Mouse (Mus musculus): ENCODE measurements at regions not wholly inside any gene's neighbourhood (a gene's known extent, or its start where the extent isn't known, plus 50 kb on each side); places are given as distances from the start of the nearest gene placed in this dataset.

DNA sequence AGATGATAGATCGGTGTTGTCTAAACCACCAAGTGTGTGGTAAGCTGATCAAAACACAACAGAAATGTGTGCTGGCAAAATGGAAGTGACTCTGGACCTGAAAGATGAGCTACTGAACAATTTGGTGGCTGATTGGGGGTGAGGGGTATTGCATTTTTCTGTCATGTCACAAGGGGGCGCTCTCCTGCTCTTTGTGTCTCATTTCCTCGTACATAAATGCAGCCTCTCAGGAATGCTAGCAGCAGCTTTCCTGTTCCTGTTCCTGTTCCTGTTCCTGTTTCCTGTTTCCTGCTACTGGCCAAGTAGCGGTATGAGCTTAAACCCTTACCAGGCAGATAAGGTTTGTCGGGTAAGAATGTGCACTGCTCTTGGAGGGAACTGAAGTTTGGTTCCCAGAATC lies 134.7 kb upstream of the Fstl4 start:
- H3K4me1 ChIP-seq (ENCODE audit: control insufficient read depth in 2 of 2, insufficient read depth in 2 of 2, low read length in 2 of 2) = peaks cover 0 to 5% of the 10 kb centered on the region in 2 experiments; a peak in 1 of 4 replicates
- ATAC-seq (ENCODE audit: insufficient number of reproducible peaks, insufficient read depth, low FRiP score, low read depth) = no peak
- H3K4me3 ChIP-seq (ENCODE audit: control insufficient read depth in 1 of 2, insufficient read depth in 1 of 2, low read depth in 1 of 2, low read length in 2 of 2) = no peak overlapping the region
- H3K4me2 ChIP-seq (ENCODE audit: low read length) = no peak overlapping the region
- no peaks in the 10 kb centered on the region for H3K27me3 ChIP-seq (ENCODE audit: control insufficient read depth, insufficient read depth, low read length)
- H3K9ac ChIP-seq (ENCODE audit: low read length) = no peak overlapping the region
- no peak overlapping the region for H3K27ac ChIP-seq (replicated peaks in 1 of 2; ENCODE audit: control insufficient read depth in 1 of 2, insufficient read depth in 1 of 2, low read depth in 2 of 2, low read length in 2 of 2)
- no peaks in the 10 kb centered on the region for H3K9me3 ChIP-seq (ENCODE audit: control insufficient read depth, low read length)
- 45% methylated on average over 5 of the region's 5 CpGs for WGBS
- no peaks in the 10 kb centered on the region for H3K36me3 ChIP-seq (ENCODE audit: control insufficient read depth, insufficient read depth, low read length)

DNA sequence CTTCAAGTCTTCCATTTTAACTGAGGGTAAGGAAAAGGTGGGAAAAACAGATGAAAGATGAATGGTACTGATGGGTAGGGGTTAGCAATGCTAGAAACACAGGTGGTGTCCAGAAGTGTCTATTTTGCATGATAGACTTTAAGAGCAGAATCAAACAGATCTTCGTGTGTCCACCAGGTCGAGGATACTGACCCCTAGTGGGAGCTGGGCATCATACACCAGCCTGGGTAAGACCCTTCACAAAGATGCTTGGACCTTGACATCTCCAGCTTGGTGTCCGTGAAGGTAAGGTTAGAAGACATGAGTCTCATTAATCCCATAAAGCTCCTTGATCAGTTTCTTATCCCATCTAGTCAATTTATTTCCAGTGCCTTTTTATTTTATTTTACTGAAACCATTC lies 132.9 kb upstream of the Fstl4 start:
- H3K4me1 ChIP-seq (ENCODE audit: control insufficient read depth in 2 of 2, insufficient read depth in 2 of 2, low read length in 2 of 2) = peaks cover 0 to 12% of the 10 kb centered on the region in 2 experiments; a peak in 1 of 4 replicates
- no peaks in the 10 kb centered on the region for H3K27me3 ChIP-seq (ENCODE audit: control insufficient read depth, insufficient read depth, low read length)
- no peak overlapping the region for H3K4me2 ChIP-seq (ENCODE audit: low read length)
- H3K4me3 ChIP-seq (ENCODE audit: control insufficient read depth in 1 of 2, insufficient read depth in 1 of 2, low read depth in 1 of 2, low read length in 2 of 2) = no peak overlapping the region
- H3K27ac ChIP-seq (replicated peaks in 1 of 2; ENCODE audit: control insufficient read depth in 1 of 2, insufficient read depth in 1 of 2, low read depth in 2 of 2, low read length in 2 of 2) = no peak overlapping the region
- WGBS = 61% methylated on average over 3 of the region's 3 CpGs
- no peaks in the 10 kb centered on the region for H3K9me3 ChIP-seq (ENCODE audit: control insufficient read depth, low read length)
- ATAC-seq (ENCODE audit: insufficient number of reproducible peaks, insufficient read depth, low FRiP score, low read depth) = no peak
- no peak overlapping the region for H3K9ac ChIP-seq (ENCODE audit: low read length)
- H3K36me3 ChIP-seq (ENCODE audit: control insufficient read depth, insufficient read depth, low read length) = no peaks in the 10 kb centered on the region

GRCm38 (mm10) chr11:52634189-52634588 lies 130.2 kb upstream of the Fstl4 start:
- 76% methylated on average over 3 of the region's 3 CpGs for WGBS

GRCm38 (mm10) chr11:52635716-52636389 lies 128.6 kb upstream of the Fstl4 start:
- WGBS = 58% methylated on average over 13 of the region's 13 CpGs
- Histone ChIP-seq H3K27me3 (ENCODE audit: control insufficient read depth, insufficient read depth, low read length) (peaks cover 3% of the 10 kb centered on the region; the same call in 1 of the 2 replicates), H3K36me3 (ENCODE audit: control insufficient read depth, insufficient read depth, low read length) (no peaks in the 10 kb centered on the region), H3K27ac (replicated peaks in 1 of 2; ENCODE audit: control insufficient read depth in 1 of 2, insufficient read depth in 1 of 2, low read depth in 2 of 2, low read length in 2 of 2) (no peak overlapping the region), H3K9me3 (ENCODE audit: control insufficient read depth, low read length) (peaks cover 4% of the 10 kb centered on the region; the same call in 1 of the 2 replicates), H3K4me1 (ENCODE audit: control insufficient read depth in 2 of 2, insufficient read depth in 2 of 2, low read length in 2 of 2) (peaks cover 4 to 12% of the 10 kb centered on the region in 2 experiments; a peak in 3 of 4 replicates), H3K4me2 (ENCODE audit: low read length) (no peak overlapping the region), H3K9ac (ENCODE audit: low read length) (no peak overlapping the region), H3K4me3 (ENCODE audit: control insufficient read depth in 1 of 2, insufficient read depth in 1 of 2, low read depth in 1 of 2, low read length in 2 of 2) (no peak overlapping the region)
- ATAC-seq (ENCODE audit: insufficient number of reproducible peaks, insufficient read depth, low FRiP score, low read depth) = no peak

More at GRCm38 (mm10) chr11:52634189-52634588, 130.2 kb upstream of the Fstl4 start:
- Histone ChIP-seq H3K27ac (replicated peaks in 1 of 2; ENCODE audit: control insufficient read depth in 1 of 2, insufficient read depth in 1 of 2, low read depth in 2 of 2, low read length in 2 of 2) (no peak overlapping the region), H3K9ac (ENCODE audit: low read length) (no peak overlapping the region), H3K36me3 (ENCODE audit: control insufficient read depth, insufficient read depth, low read length) (no peaks in the 10 kb centered on the region), H3K27me3 (ENCODE audit: control insufficient read depth, insufficient read depth, low read length) (peaks cover 3% of the 10 kb centered on the region; the same call in 1 of the 2 replicates), H3K4me2 (ENCODE audit: low read length) (no peak overlapping the region), H3K9me3 (ENCODE audit: control insufficient read depth, low read length) (peaks cover 4% of the 10 kb centered on the region; the same call in 1 of the 2 replicates), H3K4me1 (ENCODE audit: control insufficient read depth in 2 of 2, insufficient read depth in 2 of 2, low read length in 2 of 2) (peaks cover 0 to 14% of the 10 kb centered on the region in 2 experiments; a peak in 2 of 4 replicates), H3K4me3 (ENCODE audit: control insufficient read depth in 1 of 2, insufficient read depth in 1 of 2, low read depth in 1 of 2, low read length in 2 of 2) (no peak overlapping the region)
- no peak for ATAC-seq (ENCODE audit: insufficient number of reproducible peaks, insufficient read depth, low FRiP score, low read depth)

- no peak overlapping the region for H3K27ac ChIP-seq (replicated peaks in 1 of 2; ENCODE audit: control insufficient read depth in 1 of 2, insufficient read depth in 1 of 2, low read depth in 2 of 2, low read length in 2 of 2)
- WGBS = 100% methylated on average over 1 of the region's 1 CpGs
- H3K4me2 ChIP-seq (ENCODE audit: low read length) = no peak overlapping the region
- no peak for ATAC-seq (ENCODE audit: insufficient number of reproducible peaks, insufficient read depth, low FRiP score, low read depth)
- peaks cover 3% of the 10 kb centered on the region; the same call in 1 of the 2 replicates for H3K27me3 ChIP-seq (ENCODE audit: control insufficient read depth, insufficient read depth, low read length)
- peaks cover 19 to 22% of the 10 kb centered on the region in 2 experiments for H3K4me1 ChIP-seq (ENCODE audit: control insufficient read depth in 2 of 2, insufficient read depth in 2 of 2, low read length in 2 of 2)
- no peak overlapping the region for H3K9ac ChIP-seq (ENCODE audit: low read length)
- H3K9me3 ChIP-seq (ENCODE audit: control insufficient read depth, low read length) = peaks cover 4% of the 10 kb centered on the region; the same call in 1 of the 2 replicates
- no peak overlapping the region for H3K4me3 ChIP-seq (ENCODE audit: control insufficient read depth in 1 of 2, insufficient read depth in 1 of 2, low read depth in 1 of 2, low read length in 2 of 2)
- H3K36me3 ChIP-seq (ENCODE audit: control insufficient read depth, insufficient read depth, low read length) = no peaks in the 10 kb centered on the region
Observed at GRCm38 (mm10) chr11:52638939-52639338, 125.5 kb upstream of the Fstl4 start.

GRCm38 (mm10) chr11:52641725-52642338 lies 122.6 kb upstream of the Fstl4 start:
- Histone ChIP-seq H3K9ac (ENCODE audit: low read length) (no peak overlapping the region), H3K4me3 (ENCODE audit: control insufficient read depth in 1 of 2, insufficient read depth in 1 of 2, low read depth in 1 of 2, low read length in 2 of 2) (no peak overlapping the region), H3K27me3 (ENCODE audit: control insufficient read depth, insufficient read depth, low read length) (peaks cover 3% of the 10 kb centered on the region; the same call in 1 of the 2 replicates), H3K36me3 (ENCODE audit: control insufficient read depth, insufficient read depth, low read length) (no peaks in the 10 kb centered on the region), H3K4me2 (ENCODE audit: low read length) (no peak overlapping the region), H3K9me3 (ENCODE audit: control insufficient read depth, low read length) (peaks cover 4% of the 10 kb centered on the region; the same call in 1 of the 2 replicates), H3K27ac (replicated peaks in 1 of 2; ENCODE audit: control insufficient read depth in 1 of 2, insufficient read depth in 1 of 2, low read depth in 2 of 2, low read length in 2 of 2) (peak overlapping the region; percentile 50 to 73), H3K4me1 (ENCODE audit: control insufficient read depth in 2 of 2, insufficient read depth in 2 of 2, low read length in 2 of 2) (peaks cover 14 to 31% of the 10 kb centered on the region in 2 experiments)
- peak; percentile 81 for ATAC-seq (ENCODE audit: insufficient number of reproducible peaks, insufficient read depth, low FRiP score, low read depth)
- 7% methylated on average over 14 of the region's 14 CpGs for WGBS

GRCm38 (mm10) chr11:52644081-52644768 lies 120.2 kb upstream of the Fstl4 start:
- no peaks in the 10 kb centered on the region for H3K9me3 ChIP-seq (ENCODE audit: control insufficient read depth, low read length)
- no peak for ATAC-seq (ENCODE audit: insufficient number of reproducible peaks, insufficient read depth, low FRiP score, low read depth)
- H3K4me2 ChIP-seq (ENCODE audit: low read length) = peak overlapping the region; percentile 14; the same call in 1 of the 2 replicates
- H3K36me3 ChIP-seq (ENCODE audit: control insufficient read depth, insufficient read depth, low read length) = no peaks in the 10 kb centered on the region
- H3K27ac ChIP-seq (replicated peaks in 1 of 2; ENCODE audit: control insufficient read depth in 1 of 2, insufficient read depth in 1 of 2, low read depth in 2 of 2, low read length in 2 of 2) = no peak overlapping the region
- 10% methylated on average over 6 of the region's 6 CpGs for WGBS
- no peak overlapping the region for H3K9ac ChIP-seq (ENCODE audit: low read length)
- no peaks in the 10 kb centered on the region for H3K27me3 ChIP-seq (ENCODE audit: control insufficient read depth, insufficient read depth, low read length)
- H3K4me3 ChIP-seq (ENCODE audit: control insufficient read depth in 1 of 2, insufficient read depth in 1 of 2, low read depth in 1 of 2, low read length in 2 of 2) = no peak overlapping the region
- peaks cover 27 to 53% of the 10 kb centered on the region in 2 experiments for H3K4me1 ChIP-seq (ENCODE audit: control insufficient read depth in 2 of 2, insufficient read depth in 2 of 2, low read length in 2 of 2)
